Mouse (Mus musculus) right cerebral cortex, postnatal 4 days (tissue): Measurements from ENCODE around the gene Tll2.

ENCODE experiments used
- DNase-seq: peaks from one replicate; pipeline ENCODE4 v3.0.0-alpha.2; 2022

The Tll2 gene

DNA sequence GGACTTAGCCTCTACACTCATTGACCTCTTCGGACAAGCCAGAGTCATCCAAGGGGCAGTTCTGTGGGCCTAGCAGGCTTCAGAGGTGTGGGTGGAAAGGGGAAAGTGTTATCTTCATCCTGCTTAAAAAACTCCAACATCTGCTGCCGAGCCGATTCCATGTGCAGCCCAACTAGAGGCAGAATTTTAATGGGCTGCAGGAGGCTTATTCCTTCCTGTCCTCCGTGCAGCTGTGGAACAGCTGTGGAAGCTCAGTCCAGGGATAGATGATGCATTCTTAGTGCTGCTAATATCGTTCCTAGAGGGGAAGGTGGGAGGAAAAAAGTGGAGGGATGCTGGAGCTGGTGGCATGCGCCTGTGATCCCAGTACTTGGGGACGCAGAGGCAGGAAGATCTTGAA is 52.0 kb downstream of the Tll2 start:
- DNase-seq: no peak

DNA sequence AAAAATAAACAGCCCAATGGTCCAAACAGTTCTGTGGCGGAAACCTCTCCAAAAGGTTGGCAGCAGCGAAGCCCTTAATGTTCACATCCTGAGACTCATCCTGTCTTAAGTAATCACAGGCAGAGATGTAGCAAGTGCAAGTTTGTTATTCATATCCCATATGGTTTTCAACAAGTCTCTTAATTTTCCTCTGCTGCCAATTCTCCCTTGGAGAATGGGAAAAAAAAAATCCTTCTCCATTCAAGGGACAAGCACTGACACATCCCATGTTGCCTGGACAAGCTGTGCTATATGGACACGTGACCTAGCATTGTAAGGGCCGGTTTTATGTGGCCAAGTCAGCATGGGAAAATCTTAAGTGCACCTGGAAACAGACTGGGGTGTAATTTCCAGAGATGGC is 54.2 kb downstream of the Tll2 start:
- no peak for DNase-seq

DNA sequence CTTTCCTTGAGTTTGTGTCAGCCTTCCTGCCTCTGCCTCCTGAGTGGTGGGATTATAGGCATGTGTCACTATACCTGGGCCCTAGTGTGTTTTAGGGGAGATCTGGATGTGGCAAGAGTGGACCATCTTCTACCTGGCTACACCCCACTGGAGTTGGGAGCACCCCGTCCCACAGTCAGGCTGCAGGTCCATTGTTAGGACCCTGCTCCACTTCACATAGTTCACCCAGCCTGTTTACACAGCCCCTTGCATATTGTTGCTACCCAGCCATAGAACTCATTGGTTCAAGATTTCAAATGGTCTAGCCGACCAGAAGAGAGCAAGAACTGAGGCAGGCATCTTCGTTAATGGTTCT is 54.6 kb downstream of the Tll2 start:
- DNase-seq: no peak

DNA sequence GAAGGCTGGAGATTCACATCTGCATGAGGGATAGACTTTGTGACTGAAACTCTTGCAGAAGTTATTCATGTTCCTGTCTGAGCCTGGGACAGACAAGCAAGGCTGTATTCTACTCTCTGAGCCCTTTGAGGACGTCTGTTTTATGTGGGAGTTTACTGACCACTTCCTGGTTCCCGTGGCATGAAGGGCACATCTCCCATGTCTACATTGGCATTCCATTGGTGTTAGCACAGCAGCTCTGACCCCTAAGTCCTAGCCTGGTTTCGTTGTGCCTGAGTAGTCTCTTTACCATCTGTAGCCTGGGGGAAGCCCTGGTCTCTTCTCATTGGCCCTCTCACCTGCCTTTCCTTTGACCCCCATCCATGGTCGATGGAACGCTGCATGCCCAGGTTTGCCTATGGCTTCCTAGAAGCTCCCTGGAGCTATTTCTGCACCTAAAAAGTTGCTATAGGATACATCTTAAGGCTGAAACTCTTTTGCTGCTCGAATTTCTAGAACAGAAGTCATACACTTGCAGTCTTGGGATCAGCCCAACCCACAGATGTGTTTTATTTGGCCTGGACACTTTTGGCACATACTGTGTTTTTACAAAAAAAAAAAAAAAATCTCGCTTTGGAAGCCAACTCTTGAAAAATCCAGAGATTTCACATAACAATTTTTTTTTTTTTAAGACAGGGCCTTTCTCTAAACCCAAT is 55.2 kb downstream of the Tll2 start:
- DNase-seq: no peak

DNA sequence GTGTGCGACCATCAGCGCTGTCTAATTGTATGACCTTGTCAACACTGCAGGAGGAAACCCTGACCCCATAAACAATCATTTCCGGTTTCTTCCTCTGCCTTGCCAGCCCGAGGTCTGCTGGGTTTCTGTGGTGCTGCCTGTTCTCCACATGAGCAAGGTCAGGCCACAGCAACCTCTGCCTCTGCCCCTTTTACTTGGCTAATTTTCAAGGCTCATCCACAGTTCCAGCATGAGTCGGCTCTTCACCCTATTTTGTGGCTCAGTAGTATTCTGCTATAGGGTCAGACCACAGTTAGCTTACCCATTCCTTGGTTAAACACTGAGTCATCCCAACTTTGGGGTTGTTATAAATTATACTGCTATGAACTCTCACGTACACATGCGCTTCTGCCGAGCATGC is 65.7 kb downstream of the Tll2 start:
- no peak for DNase-seq

DNA sequence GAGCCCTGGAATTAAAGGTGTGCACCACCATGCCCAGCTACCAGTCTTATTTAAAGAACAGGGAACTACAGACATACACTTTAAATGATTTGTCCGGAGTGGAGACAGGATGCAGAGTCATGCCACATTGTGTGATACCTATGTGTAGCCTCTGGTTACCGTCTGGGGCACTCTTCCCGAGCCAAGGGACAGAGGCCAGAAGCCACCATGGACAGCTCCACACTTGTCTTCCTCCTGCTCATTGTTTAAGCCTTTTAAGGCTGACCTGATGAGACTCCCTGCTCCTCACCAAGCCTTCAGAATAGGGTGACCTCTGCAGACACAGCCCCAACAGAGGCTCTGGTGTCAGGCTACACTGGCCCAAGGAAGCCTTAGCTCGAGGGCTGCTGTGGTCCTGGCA is 67.0 kb downstream of the Tll2 start:
- DNase-seq: no peak

DNA sequence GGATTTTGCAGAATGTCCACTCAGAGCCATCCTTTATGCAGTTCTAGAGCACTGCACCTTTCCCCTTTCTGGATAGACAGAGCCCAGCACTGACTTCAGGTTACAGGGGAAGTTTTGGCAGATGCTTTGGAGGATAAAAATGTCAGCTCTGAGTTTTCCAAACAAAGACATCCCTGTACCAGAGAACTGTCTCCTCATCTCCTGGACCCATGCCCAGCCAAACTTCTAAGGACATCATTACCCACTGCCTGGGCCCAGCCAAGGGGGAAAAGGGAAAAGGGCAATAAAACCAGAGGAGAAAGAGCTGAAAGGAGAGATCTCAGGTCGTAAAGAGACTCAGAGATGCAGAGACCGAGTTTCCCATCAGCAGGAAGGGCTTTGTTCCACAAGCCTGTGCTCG is 83.6 kb downstream of the Tll2 start:
- no peak for DNase-seq

DNA sequence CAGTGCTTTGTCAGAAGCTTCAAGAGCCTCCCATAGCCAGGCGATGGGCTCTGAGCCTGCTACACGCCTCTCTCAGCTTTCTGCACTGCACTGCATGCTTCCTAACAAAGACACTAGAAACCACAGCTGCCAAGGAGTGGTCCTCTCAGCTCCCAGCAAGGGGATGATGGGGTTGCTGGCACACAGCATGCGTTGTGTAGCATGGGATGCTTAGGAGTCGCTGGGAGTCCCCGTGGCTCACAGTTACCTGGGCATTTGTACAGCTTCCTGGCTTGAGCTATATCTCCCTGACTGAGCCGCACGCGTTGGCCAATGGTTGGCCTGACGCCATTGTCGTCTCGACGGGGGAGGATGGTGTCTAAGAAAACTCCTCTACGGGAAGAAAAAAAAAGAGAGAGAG is 86.7 kb downstream of the Tll2 start:
- peak; percentile 44 for DNase-seq

DNA sequence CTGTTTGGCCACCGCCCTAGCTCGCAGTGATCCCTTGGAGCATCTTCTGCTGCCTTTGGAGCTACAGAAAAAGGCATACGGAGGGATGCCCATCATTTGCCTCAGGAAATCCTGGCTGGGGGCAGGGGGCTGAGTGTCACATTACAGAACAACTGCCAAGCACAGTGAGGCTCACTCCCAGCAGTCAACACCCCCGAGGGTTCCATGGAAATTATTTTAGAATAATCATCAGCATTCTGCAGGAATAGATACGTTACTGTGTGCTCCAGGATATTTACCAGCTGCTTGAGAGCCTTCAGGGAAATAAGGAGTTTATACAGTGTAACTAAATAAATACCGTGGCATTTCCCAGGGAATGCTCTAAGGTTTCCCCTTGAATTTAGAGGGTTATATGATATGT is 88.3 kb downstream of the Tll2 start:
- no peak for DNase-seq

DNA sequence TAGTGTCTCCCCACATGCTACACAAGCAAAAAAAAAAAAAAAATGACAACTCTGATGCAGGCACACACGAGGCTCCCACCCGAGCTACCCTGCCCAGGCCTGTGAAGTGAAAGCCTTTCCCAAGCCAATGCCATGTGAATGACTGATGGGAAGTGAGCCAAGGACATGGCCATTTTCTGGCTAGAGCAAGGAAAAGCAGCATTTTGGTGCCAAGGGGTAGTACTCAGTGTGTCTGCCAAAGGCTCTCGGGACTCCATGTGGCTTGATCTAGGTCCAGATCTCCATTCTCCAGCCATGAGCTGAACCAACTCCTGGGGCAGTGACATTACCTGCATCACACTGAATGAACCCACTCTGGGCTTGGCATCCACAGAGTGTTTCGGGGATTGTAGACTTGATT is 89.3 kb downstream of the Tll2 start:
- DNase-seq: no peak

DNA sequence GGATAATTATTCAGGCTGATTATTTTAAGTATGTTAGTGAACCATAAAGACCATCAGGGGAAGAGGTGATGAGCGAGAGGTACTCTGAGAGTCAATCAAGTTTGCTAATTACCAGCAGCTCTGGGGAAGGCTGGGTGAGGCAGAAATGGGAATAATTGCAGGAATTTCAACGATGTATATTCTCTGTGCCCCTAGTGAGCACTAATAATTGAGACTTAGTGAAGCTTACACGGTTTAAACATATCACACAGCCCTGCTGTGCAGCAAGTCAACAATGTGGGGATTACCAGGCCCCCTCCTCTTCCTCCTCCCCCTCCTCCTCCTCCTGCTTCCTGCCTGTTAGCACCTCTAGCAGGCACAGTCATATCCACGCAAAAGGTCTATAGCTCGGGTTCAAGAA is 92.0 kb downstream of the Tll2 start:
- DNase-seq: no peak

DNA sequence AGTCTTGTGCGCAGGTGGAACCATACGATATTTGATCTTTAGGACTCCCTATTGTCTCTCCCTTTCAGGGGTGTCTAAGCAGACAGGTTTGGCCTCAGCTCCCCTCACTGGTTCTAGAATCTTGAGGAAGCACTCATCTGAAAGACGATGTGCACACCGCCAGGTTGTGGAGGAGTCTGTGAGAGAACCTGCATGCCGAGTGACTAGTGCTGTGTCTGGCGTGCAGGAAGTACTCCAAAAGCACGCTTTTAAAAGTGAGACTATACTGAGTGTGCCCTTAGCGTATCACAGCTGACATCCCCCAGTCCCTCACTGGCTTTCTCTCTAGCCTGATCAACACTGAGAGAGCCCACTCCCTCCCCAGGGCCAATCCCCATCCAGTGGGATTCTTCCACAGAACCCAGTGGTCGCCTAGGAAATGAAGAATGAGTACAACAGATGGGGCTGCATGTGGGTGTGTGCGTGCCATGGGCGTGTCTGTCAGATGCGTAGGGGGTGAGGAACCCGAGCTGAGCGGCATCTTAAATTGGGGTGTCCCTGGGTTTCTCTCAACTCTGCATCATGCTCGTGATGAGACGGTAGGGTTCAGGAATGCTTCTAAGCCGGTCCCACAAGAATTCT is 92.6 kb downstream of the Tll2 start:
- DNase-seq: no peak

DNA sequence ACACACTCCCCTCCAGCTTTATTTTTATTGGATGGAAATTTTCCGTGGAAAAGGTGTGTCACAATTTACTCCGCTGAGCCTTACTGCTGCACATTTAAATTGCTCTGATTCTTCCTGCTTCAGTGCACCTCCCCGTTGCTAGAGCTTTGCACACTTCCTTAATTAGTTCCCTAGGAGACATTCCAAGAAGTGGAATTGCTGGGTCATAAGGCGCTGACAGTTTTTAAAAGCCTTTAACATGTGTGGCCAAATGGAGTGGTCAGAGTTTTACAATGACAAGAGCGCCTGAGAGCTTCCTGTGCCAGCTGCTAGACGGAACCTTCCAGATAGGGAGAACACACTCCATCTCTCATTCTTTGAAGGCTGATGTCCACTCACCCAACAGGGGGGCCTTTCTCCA is 94.0 kb downstream of the Tll2 start:
- no peak for DNase-seq

DNA sequence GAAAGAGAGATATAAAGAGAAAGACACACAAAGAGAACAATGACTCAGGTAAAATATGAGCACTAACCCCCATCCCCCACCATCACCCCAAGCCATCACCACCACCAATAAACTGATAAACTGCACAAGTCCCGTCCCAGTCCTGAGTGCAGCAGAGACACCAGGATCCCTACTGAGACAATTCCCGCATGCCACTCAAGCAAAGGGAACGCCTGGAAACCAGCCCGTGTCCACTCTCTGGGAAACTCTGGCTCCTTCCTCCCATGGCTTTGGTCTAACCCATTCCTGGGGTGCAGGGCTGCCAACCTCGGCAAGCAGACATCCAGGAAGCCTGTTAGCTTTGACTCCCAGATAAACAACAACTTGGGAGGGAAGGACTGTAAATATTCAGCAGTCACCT is 96.6 kb downstream of the Tll2 start:
- DNase-seq: no peak

DNA sequence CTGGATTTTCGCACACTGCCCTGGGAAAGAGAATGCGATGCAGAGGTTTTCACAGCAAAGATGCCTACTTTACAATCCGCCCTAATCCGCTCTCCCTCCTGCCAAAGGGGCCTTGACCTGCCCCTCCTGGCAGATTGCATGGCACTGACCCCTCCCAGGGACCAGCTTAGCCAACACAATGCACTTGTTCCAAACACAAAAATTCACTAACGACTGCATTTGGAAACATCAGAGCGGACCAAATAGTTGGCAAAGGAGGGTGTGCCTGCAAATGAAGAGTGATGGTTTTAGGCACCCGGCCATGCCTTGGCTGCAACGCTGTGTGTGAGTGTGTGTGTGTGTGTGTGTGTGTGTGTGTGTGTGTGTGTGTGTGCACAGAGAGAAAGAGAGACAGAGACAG is 97.1 kb downstream of the Tll2 start:
- DNase-seq: peak; percentile 42

DNA sequence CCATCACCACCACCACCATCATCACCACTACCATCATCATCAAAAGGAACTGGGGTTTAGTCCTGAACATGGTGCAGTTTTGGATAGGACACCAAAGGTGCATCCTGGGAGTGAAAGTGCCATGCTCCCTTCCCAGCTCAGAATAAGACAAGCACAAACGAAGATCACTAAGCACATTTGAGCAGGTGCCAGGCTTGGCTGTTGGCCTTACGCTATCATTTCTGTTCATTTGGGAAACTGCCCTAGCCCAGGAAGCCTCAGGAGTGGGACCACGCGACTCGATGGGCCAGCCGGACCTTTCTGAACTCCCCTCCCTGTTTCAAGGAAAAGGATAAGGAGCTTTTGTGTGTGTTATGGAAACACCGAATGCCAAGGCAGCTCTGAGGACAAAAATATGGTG is 98.0 kb downstream of the Tll2 start:
- no peak for DNase-seq

DNA sequence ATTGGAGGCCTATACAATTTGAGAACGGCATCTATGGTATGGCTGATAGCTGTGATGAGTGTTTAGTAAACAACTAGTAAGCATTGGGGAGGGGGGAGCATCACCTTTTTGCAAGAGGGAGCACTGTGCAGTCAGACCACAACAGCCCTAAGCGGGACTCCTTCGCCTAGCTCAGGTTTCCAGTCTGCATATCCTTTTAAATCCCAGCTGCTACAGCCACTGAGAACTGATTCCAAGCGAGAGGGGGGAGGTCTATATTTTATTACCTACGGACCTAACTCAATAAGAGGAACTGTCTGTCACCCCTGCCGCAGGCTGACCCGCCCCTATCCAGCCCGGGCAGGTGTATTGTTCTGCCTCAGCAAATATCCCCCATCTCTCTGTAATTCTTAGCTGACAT is 99.1 kb downstream of the Tll2 start:
- DNase-seq: no peak

DNA sequence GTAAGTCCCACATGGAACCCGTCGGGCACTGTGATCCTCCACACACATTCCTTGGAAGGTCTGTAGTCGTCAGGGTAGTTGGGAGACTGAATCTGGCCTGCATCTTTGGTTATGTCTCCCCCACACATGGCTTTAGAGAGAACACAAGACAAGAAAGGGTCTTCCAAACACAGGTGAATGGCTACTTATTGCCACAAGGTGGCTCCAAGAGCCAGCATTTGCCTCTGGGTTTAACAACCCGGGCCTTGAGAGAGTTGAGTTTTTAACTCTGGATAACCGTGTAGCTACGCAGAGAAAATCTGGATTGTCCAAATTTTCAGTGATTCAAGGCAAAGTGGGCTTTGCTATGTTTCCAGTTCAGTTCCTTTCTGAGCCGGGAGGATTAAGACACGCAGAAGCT is 101.7 kb downstream of the Tll2 start:
- no peak for DNase-seq

DNA sequence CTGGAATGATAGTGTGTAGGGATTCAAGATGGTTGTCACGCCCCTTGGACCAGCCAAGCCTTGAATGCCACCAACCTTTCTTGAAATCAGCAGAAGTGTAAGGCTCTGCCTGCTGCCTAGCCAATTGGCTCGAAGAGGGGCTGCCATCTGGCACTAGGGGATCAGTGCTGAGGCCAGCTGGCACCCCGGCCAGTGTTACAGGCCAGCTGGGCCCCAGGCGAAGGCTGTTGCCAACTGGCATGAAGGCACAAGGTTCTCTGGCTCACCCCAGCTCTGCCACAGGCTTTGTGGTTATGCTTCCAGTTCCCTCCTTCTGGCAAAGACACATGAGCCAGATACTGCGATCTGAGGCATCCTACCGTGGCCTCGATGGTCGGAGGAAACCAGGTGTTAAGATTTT is 105.2 kb downstream of the Tll2 start:
- peak; percentile 70 for DNase-seq

DNA sequence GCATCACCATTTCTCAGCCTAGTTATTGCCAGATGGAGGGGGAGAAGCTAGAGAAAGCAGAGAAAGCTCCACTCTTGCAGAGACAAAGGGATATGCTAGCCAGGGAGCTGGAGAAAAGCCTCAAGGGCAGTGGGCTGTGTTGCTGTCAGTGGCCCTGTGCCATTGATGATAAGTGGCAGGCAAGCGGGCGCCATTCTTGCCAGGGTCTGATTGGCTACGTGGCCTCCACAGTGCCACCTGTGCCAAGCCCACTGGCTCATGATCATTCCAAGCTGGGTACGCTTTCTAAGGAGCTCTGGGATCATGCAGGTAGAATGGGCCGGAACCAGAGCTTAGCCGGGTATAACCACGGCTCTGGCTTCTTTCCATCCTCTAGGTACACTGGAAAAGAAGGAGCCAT is 105.8 kb downstream of the Tll2 start:
- DNase-seq: no peak

DNA sequence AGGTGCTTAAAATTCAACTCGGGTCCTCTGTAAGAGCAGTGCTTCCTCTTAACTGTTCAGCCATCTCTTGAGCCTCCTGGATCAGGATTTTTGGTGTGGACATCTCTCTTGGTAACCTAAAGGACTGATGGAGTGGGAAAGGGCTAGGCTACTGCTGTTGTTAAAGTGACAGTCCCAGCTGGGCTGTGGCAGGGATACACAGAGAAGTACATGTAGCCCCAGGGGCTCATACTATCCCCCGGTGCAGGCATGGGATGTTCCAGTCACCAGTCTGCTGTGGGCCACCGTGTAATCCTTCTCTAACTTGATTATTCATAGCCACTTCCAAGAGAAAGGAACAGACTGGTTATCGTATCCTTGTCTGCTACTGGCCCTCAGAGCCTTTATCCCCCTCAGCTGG is 109.6 kb downstream of the Tll2 start:
- no peak for DNase-seq

DNA sequence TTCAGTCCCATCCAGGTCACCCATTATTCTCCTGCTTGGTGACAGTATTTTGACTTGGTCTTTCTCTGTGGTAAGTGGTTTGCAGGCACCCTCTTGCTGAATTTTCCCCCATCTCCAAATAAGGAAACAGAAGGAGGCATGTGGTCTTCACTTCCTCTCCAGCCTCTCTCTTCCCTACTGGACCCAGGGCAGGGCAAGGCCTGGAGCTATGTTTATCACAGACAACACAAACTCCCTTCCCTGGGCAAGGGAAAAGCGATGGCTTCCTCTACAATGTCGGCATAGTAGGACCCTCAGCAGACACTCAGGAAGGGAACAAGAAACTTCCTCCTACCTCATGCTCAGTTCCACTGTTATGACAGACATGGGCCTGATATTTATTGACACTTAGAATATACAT is 114.7 kb downstream of the Tll2 start:
- DNase-seq: no peak

DNA sequence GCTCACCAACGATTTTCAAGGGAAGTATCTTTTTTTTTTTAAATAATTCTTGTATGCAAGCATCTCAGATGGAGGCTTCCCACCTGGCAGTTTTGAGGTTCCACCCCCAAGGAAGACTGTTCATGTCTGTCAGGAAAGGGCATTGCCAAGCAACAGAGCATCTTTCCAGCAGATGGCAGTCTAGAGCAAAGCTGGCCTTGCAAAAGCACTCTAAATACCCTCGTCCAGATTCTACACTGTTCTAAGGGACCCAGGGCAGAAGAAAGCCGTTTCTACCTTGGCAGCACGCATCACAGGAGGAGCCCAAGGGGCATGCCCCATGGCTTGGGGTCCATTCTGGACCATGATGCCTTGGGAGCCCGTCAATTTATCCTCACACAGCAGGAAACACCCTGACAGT is 116.8 kb downstream of the Tll2 start:
- peak; percentile 76 for DNase-seq

DNA sequence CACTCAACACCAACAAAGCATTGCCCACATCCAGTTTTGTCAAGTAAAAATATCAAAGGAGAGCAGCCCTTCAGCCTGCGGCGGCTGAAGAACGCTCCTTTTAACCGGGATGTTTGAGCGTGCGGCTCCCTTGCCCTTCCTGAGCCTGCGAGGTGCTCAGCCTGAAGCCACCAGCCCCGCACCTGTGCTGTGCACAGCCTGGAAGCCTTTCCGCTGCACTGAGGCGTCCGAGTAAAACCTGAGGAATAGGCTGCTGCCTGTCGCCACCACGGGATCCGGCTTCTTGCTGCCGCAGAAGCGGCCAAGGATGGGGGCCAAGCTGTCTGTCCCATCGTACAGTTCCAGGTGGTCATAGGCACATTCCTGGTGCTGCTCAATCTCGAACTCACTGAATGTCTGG is 118.1 kb downstream of the Tll2 start:
- no peak for DNase-seq

DNA sequence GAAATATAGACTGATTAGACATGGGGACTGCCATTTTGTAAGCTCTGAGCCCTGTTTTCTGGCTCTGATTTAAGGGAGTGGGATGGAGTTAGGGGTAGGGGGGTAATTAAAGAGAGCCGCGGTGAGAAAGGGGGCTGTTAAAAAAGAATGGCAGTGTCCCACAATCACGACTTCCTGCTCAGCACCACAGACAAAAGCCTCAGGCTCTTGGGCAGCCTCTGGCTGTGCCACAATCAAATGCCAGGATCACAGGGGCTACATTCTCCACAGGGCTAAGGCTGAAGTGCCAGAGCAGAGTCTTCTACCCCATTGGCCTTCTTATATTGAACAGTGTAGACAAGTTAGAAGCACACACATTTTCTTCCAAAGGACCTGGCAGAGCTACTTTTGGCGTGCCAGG is 118.7 kb downstream of the Tll2 start:
- DNase-seq: no peak
